Mouse (Mus musculus): ENCODE results near the gene Gucd1. TPM values are rescaled to one million over a fixed set of nuclear protein-coding genes. Genes with fewer than 3 reads are reported as not detected.

Gene Gucd1
- polyA plus RNA-seq, 1 experiment from 2014 or later, result 30.0 TPM

- no peak for ATAC-seq (replicated peaks; ENCODE audit: low FRiP score)
- DNase-seq (ENCODE audit: low spot score), result no peak
- no peak overlapping the region for H3K4me3 ChIP-seq (ENCODE audit: low read depth, low read length)
- no peaks in the 10 kb centered on the region for H3K36me3 ChIP-seq (ENCODE audit: control insufficient read depth, insufficient read depth, low read length)
- H3K4me1 ChIP-seq (replicated peaks; ENCODE audit: control insufficient read depth, insufficient read depth, low read length), result no peaks in the 10 kb centered on the region
- H3K4me2 ChIP-seq (ENCODE audit: low read depth, low read length, severe bottlenecking), result no peak overlapping the region
- no peak overlapping the region for H3K9ac ChIP-seq (ENCODE audit: low read length)
- H3K27ac ChIP-seq (ENCODE audit: low read depth, low read length), result no peak overlapping the region
- H3K27me3 ChIP-seq (ENCODE audit: control insufficient read depth, insufficient read depth, low read length), result no peaks in the 10 kb centered on the region
- no peaks in the 10 kb centered on the region for H3K9me3 ChIP-seq (ENCODE audit: control insufficient read depth, low read length)
- 91% methylated on average over 3 of the region's 3 CpGs for WGBS
Observed at GRCm38 (mm10) chr10:75491234-75491935, 26.4 kb downstream of the Gucd1 start.

GRCm38 (mm10) chr10:75490731-75491130, 27.0 kb downstream of the Gucd1 start:
- WGBS, result 85% methylated on average over 2 of the region's 2 CpGs
- no peak overlapping the region for H3K4me2 ChIP-seq (ENCODE audit: low read depth, low read length, severe bottlenecking)

DNA sequence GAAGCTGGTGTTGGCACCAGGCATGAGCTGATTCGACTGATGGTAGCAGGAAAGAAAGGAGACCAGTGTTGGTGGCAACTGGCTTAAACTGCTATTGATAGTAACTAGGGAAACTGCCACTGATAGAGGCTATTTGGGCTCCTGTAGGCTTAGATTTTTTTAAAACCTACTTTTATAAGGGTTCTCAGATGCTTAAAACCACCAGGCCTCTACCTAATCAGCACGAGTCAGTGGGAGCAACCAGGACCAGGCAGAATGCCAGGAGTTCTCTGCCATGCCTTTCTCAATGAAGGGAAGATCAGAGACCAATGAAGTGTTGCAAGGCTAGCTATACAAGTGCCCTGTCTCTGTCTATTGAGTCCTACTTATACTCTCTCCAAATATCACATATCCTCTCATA, 28.2 kb downstream of the Gucd1 start:
- no peak overlapping the region for H3K27ac ChIP-seq (ENCODE audit: low read depth, low read length)
- H3K4me3 ChIP-seq (ENCODE audit: low read depth, low read length), result no peak overlapping the region
- 81% methylated on average over 2 of the region's 2 CpGs for WGBS
- H3K4me1 ChIP-seq (replicated peaks; ENCODE audit: control insufficient read depth, insufficient read depth, low read length), result no peaks in the 10 kb centered on the region
- ATAC-seq (replicated peaks; ENCODE audit: low FRiP score) (no peak), DNase-seq (ENCODE audit: low spot score) (no peak)
- H3K27me3 ChIP-seq (ENCODE audit: control insufficient read depth, insufficient read depth, low read length), result no peaks in the 10 kb centered on the region
- no peak overlapping the region for H3K4me2 ChIP-seq (ENCODE audit: low read depth, low read length, severe bottlenecking)
- no peak overlapping the region for H3K9ac ChIP-seq (ENCODE audit: low read length)
- H3K36me3 ChIP-seq (ENCODE audit: control insufficient read depth, insufficient read depth, low read length), result no peaks in the 10 kb centered on the region
- H3K9me3 ChIP-seq (ENCODE audit: control insufficient read depth, low read length), result no peaks in the 10 kb centered on the region

More at GRCm38 (mm10) chr10:75490731-75491130, 27.0 kb downstream of the Gucd1 start:
- Histone ChIP-seq H3K4me1 (replicated peaks; ENCODE audit: control insufficient read depth, insufficient read depth, low read length) (no peaks in the 10 kb centered on the region), H3K27me3 (ENCODE audit: control insufficient read depth, insufficient read depth, low read length) (no peaks in the 10 kb centered on the region), H3K27ac (ENCODE audit: low read depth, low read length) (no peak overlapping the region), H3K9me3 (ENCODE audit: control insufficient read depth, low read length) (no peaks in the 10 kb centered on the region), H3K4me3 (ENCODE audit: low read depth, low read length) (no peak overlapping the region), H3K9ac (ENCODE audit: low read length) (no peak overlapping the region), H3K36me3 (ENCODE audit: control insufficient read depth, insufficient read depth, low read length) (no peaks in the 10 kb centered on the region)
- ATAC-seq (replicated peaks; ENCODE audit: low FRiP score), result no peak
- DNase-seq (ENCODE audit: low spot score), result no peak

- whole genome bisulfite sequencing, result 75% methylated on average over 3 of the region's 3 CpGs
- no peak for ATAC-seq (replicated peaks; ENCODE audit: low FRiP score)
- H3K36me3 ChIP-seq (ENCODE audit: control insufficient read depth, insufficient read depth, low read length), result no peaks in the 10 kb centered on the region
- no peaks in the 10 kb centered on the region for H3K27me3 ChIP-seq (ENCODE audit: control insufficient read depth, insufficient read depth, low read length)
- DNase-seq (ENCODE audit: low spot score), result no peak
- no peak overlapping the region for H3K4me2 ChIP-seq (ENCODE audit: low read depth, low read length, severe bottlenecking)
- H3K4me1 ChIP-seq (replicated peaks; ENCODE audit: control insufficient read depth, insufficient read depth, low read length), result no peaks in the 10 kb centered on the region
- H3K27ac ChIP-seq (ENCODE audit: low read depth, low read length), result no peak overlapping the region
- H3K9ac ChIP-seq (ENCODE audit: low read length), result no peak overlapping the region
- no peak overlapping the region for H3K4me3 ChIP-seq (ENCODE audit: low read depth, low read length)
- H3K9me3 ChIP-seq (ENCODE audit: control insufficient read depth, low read length), result no peaks in the 10 kb centered on the region
Observed at GRCm38 (mm10) chr10:75487131-75487530, 30.6 kb downstream of the Gucd1 start.

- no peak overlapping the region for H3K4me2 ChIP-seq (ENCODE audit: low read depth, low read length, severe bottlenecking)
- H3K9me3 ChIP-seq (ENCODE audit: control insufficient read depth, low read length), result no peaks in the 10 kb centered on the region
- 62% methylated on average over 9 of the region's 9 CpGs for WGBS
- H3K4me3 ChIP-seq (ENCODE audit: low read depth, low read length), result no peak overlapping the region
- ATAC-seq (replicated peaks; ENCODE audit: low FRiP score), result no peak
- no peak overlapping the region for H3K9ac ChIP-seq (ENCODE audit: low read length)
- H3K4me1 ChIP-seq (replicated peaks; ENCODE audit: control insufficient read depth, insufficient read depth, low read length), result no peaks in the 10 kb centered on the region
- peak; percentile 86 for DNase-seq (ENCODE audit: low spot score)
- no peak overlapping the region for H3K27ac ChIP-seq (ENCODE audit: low read depth, low read length)
- no peaks in the 10 kb centered on the region for H3K36me3 ChIP-seq (ENCODE audit: control insufficient read depth, insufficient read depth, low read length)
- no peaks in the 10 kb centered on the region for H3K27me3 ChIP-seq (ENCODE audit: control insufficient read depth, insufficient read depth, low read length)
Observed at GRCm38 (mm10) chr10:75486086-75486979, 31.4 kb downstream of the Gucd1 start.

DNA sequence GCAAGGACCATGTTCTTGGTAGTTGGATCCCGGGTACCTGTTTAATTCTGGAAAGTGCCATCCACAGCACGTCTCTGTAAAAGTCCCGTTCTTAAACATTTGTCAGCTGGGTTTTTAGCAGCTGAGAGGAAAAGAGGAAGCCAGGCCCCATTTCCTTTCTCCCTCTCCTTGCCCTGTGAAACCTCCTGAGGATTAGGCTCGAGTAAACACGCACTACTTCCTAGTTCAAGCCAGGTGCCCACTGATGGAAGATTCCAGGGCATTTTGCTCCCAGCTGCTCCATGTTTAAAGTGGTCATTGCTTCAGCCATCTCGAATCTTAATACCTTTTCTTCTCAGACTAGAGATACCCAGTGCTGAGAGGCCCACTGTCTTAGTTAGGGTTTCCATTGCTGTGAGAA, 33.0 kb downstream of the Gucd1 start:
- H3K27ac ChIP-seq (ENCODE audit: low read depth, low read length), result no peak overlapping the region
- H3K4me3 ChIP-seq (ENCODE audit: low read depth, low read length), result no peak overlapping the region
- DNase-seq (ENCODE audit: low spot score) (no peak), ATAC-seq (replicated peaks; ENCODE audit: low FRiP score) (no peak)
- H3K9me3 ChIP-seq (ENCODE audit: control insufficient read depth, low read length), result no peaks in the 10 kb centered on the region
- H3K9ac ChIP-seq (ENCODE audit: low read length), result no peak overlapping the region
- H3K36me3 ChIP-seq (ENCODE audit: control insufficient read depth, insufficient read depth, low read length), result no peaks in the 10 kb centered on the region
- H3K4me1 ChIP-seq (replicated peaks; ENCODE audit: control insufficient read depth, insufficient read depth, low read length), result no peaks in the 10 kb centered on the region
- 77% methylated on average over 6 of the region's 6 CpGs for WGBS
- no peaks in the 10 kb centered on the region for H3K27me3 ChIP-seq (ENCODE audit: control insufficient read depth, insufficient read depth, low read length)
- H3K4me2 ChIP-seq (ENCODE audit: low read depth, low read length, severe bottlenecking), result no peak overlapping the region

DNA sequence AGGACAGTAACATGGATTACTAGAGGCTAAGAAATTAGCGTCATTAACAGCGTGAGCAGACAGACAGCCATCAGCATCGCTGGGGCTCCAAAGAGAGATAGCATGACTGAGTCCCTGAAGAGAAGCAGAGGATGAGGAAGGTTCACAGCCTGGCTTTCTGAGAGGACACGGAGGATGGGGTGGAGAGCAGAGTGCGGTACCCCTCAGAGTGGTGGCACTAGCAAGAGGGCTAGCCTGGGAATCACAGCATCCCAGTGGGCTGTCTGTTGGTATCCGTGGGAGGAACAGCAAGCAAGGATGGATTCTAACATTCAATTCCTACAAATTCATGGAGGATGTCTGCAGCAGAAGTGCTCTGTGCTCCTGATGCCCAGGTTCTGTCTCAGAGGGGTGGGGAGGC, 33.7 kb downstream of the Gucd1 start:
- Histone ChIP-seq H3K9ac (ENCODE audit: low read length) (no peak overlapping the region), H3K9me3 (ENCODE audit: control insufficient read depth, low read length) (no peaks in the 10 kb centered on the region), H3K4me3 (ENCODE audit: low read depth, low read length) (no peak overlapping the region), H3K4me2 (ENCODE audit: low read depth, low read length, severe bottlenecking) (no peak overlapping the region), H3K4me1 (replicated peaks; ENCODE audit: control insufficient read depth, insufficient read depth, low read length) (no peaks in the 10 kb centered on the region), H3K36me3 (ENCODE audit: control insufficient read depth, insufficient read depth, low read length) (no peaks in the 10 kb centered on the region), H3K27ac (ENCODE audit: low read depth, low read length) (no peak overlapping the region), H3K27me3 (ENCODE audit: control insufficient read depth, insufficient read depth, low read length) (no peaks in the 10 kb centered on the region)
- no peak for ATAC-seq (replicated peaks; ENCODE audit: low FRiP score)
- whole genome bisulfite sequencing, result 88% methylated on average over 6 of the region's 6 CpGs
- DNase-seq (ENCODE audit: low spot score), result no peak

DNA sequence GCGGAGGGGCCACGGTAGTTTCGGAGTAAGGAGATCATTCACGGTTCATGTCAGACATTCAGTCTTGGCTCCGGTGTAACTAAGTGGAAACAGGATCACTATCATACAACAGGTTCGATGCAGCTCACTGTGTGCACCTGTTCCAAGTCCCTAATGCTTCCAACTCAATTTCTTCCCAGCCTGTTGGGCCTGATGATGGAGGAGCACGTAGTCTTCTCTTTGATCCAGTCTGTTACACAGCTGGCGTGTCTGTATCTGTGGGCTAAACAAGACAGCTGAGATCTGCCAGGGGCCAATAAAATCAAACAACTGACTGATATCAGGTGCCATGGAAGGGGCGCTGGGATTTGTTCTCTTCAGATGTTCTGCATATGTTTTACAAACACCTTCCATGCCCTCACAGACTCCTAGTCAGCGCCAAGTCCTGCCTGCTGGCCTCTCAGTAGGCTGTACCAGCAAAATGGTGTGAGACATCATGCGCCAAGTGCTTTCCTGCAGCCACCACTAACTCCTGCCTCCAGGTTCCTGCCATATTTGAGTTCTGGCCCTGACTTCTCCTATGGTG, 34.8 kb downstream of the Gucd1 start:
- no peaks in the 10 kb centered on the region for H3K9me3 ChIP-seq (ENCODE audit: control insufficient read depth, low read length)
- no peaks in the 10 kb centered on the region for H3K27me3 ChIP-seq (ENCODE audit: control insufficient read depth, insufficient read depth, low read length)
- no peak overlapping the region for H3K4me2 ChIP-seq (ENCODE audit: low read depth, low read length, severe bottlenecking)
- WGBS, result 86% methylated on average over 11 of the region's 11 CpGs
- no peak overlapping the region for H3K4me3 ChIP-seq (ENCODE audit: low read depth, low read length)
- no peak overlapping the region for H3K27ac ChIP-seq (ENCODE audit: low read depth, low read length)
- ATAC-seq (replicated peaks; ENCODE audit: low FRiP score) (no peak), DNase-seq (ENCODE audit: low spot score) (no peak)
- no peaks in the 10 kb centered on the region for H3K36me3 ChIP-seq (ENCODE audit: control insufficient read depth, insufficient read depth, low read length)
- H3K9ac ChIP-seq (ENCODE audit: low read length), result no peak overlapping the region
- no peaks in the 10 kb centered on the region for H3K4me1 ChIP-seq (replicated peaks; ENCODE audit: control insufficient read depth, insufficient read depth, low read length)

All from forebrain, embryonic 11.5 days (tissue).